In the genomic region with DNA sequence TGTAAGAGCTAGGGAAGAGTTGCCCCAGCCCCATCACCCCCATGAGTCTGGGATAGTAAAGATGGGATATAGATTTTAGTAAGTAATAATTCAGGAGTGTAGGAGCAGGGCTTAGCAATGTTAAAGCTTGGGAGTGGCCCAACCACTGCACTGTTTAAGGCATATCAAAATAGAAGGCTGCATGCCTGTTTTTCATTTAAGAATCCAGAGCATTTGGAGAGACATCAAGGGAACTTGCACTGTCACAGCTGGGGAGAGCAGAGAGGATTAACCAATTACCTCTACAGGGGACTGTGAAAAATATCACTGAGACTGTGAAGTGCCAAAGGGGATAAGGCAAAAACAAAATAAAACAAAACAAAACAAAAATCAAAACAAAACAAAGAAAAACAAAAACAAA, we compare ENCODE assay signal across 17 mouse cellular contexts.
A peak's percentile ranks its signal among the peaks of the same experiment; 100 is the strongest.
DNase-seq lines count a peak whose midpoint lies in the region; ATAC-seq lines count a peak whose summit lies in the region.
"Had no signal": no experiment of that assay in that cellular context is flagged by ENCODE, and none has a peak within 500 bp of the region (broad histone marks: within the 10 kb centered on the region; RNA-seq: fewer than 3 reads in every experiment).

No protein-coding gene starts in this region.

- peak; percentile 67; the same call in 1 of the 2 replicates for ATAC-seq in limb, embryonic 13.5 days (ENCODE audit: low FRiP score, low read depth)
- no peak for ATAC-seq in embryonic facial prominence, embryonic 14.5 days (ENCODE audit: low read depth)
- ATAC-seq: forebrain, embryonic 13.5 days; forebrain, embryonic 15.5 days; forebrain, postnatal 0 days had no signal

- H3K27me3 ChIP-seq in limb, embryonic 13.5 days = no peaks in the 10 kb centered on the region
- H3K27me3 ChIP-seq in limb, embryonic 10.5 days (ENCODE audit: low read depth, poor library complexity, severe bottlenecking) = no peaks in the 10 kb centered on the region
- H3K27me3 ChIP-seq in embryonic facial prominence, embryonic 14.5 days (replicated peaks; ENCODE audit: control insufficient read depth, insufficient read depth, low read length) = no peaks in the 10 kb centered on the region
- H3K27me3 ChIP-seq: embryonic facial prominence, embryonic 13.5 days; forebrain, embryonic 13.5 days; forebrain, embryonic 15.5 days had no signal

- no peak overlapping the region for H3K4me2 ChIP-seq in limb, embryonic 13.5 days (replicated peaks)
- H3K4me2 ChIP-seq in embryonic facial prominence, embryonic 14.5 days (ENCODE audit: low read depth, low read length) = no peak overlapping the region
- H3K4me2 ChIP-seq: embryonic facial prominence, embryonic 13.5 days; forebrain, embryonic 13.5 days; forebrain, embryonic 15.5 days had no signal

- no peak for DNase-seq in limb, embryonic 10.5 days (ENCODE audit: low spot score)
- DNase-seq in embryonic facial prominence, embryonic 14.5 days (ENCODE audit: low spot score) = peak; percentile 65
- DNase-seq in gastrocnemius, adult 8-10 months (ENCODE audit: low spot score in 2 of 2) = no peak
- no peak for DNase-seq in adrenal gland, postnatal 25 days
- DNase-seq: adrenal gland, adult 2 months; adrenal gland, postnatal 10 days; adrenal gland, postnatal 36 days; cerebellum, adult 11-12 months; cerebellum, adult 2 months; cerebellum, adult 9-10 months; cerebellum, postnatal 10 days; cerebellum, postnatal 25 days; forebrain, postnatal 0 days had no signal

- H3K4me3 ChIP-seq in limb, embryonic 13.5 days = no peak overlapping the region
- H3K4me3 ChIP-seq in limb, embryonic 10.5 days = no peak overlapping the region
- H3K4me3 ChIP-seq in embryonic facial prominence, embryonic 14.5 days (ENCODE audit: low read depth, low read length) = no peak overlapping the region
- H3K4me3 ChIP-seq: embryonic facial prominence, embryonic 13.5 days; forebrain, embryonic 13.5 days; forebrain, embryonic 15.5 days had no signal

- no peak overlapping the region for H3K9ac ChIP-seq in limb, embryonic 13.5 days
- no peak overlapping the region for H3K9ac ChIP-seq in embryonic facial prominence, embryonic 14.5 days (ENCODE audit: low read depth, low read length)
- H3K9ac ChIP-seq: embryonic facial prominence, embryonic 13.5 days; forebrain, embryonic 13.5 days; forebrain, embryonic 15.5 days; forebrain, postnatal 0 days had no signal

- H3K4me1 ChIP-seq in limb, embryonic 13.5 days = peaks cover 7% of the 10 kb centered on the region; the same call in 1 of the 2 replicates
- H3K4me1 ChIP-seq in limb, embryonic 10.5 days = 0 out of 2 replicates have a peak, but pooled peaks cover 7% of the 10 kb centered on the region
- H3K4me1 ChIP-seq in embryonic facial prominence, embryonic 14.5 days (ENCODE audit: control insufficient read depth, insufficient read depth, low read length) = peaks cover 6% of the 10 kb centered on the region; the same call in 1 of the 2 replicates
- H3K4me1 ChIP-seq: forebrain, embryonic 13.5 days; forebrain, embryonic 15.5 days had no signal

- H3K9me3 ChIP-seq in limb, embryonic 13.5 days = no peaks in the 10 kb centered on the region
- H3K9me3 ChIP-seq in limb, embryonic 10.5 days (replicated peaks) = no peaks in the 10 kb centered on the region
- H3K9me3 ChIP-seq in embryonic facial prominence, embryonic 14.5 days (ENCODE audit: control insufficient read depth, low read length) = no peaks in the 10 kb centered on the region
- H3K9me3 ChIP-seq: embryonic facial prominence, embryonic 13.5 days; forebrain, embryonic 13.5 days; forebrain, embryonic 15.5 days had no signal

- no peak overlapping the region for H3K27ac ChIP-seq in limb, embryonic 13.5 days
- no peak overlapping the region for H3K27ac ChIP-seq in limb, embryonic 10.5 days
- no peak overlapping the region for H3K27ac ChIP-seq in embryonic facial prominence, embryonic 14.5 days (replicated peaks; ENCODE audit: low read depth, low read length)
- H3K27ac ChIP-seq: embryonic facial prominence, embryonic 13.5 days; forebrain, embryonic 13.5 days; forebrain, embryonic 15.5 days had no signal

- H3K36me3 ChIP-seq in limb, embryonic 13.5 days = no peaks in the 10 kb centered on the region
- no peaks in the 10 kb centered on the region for H3K36me3 ChIP-seq in limb, embryonic 10.5 days
- H3K36me3 ChIP-seq in embryonic facial prominence, embryonic 14.5 days (ENCODE audit: control insufficient read depth, insufficient read depth, low read length) = no peaks in the 10 kb centered on the region
- H3K36me3 ChIP-seq: embryonic facial prominence, embryonic 13.5 days; forebrain, embryonic 15.5 days had no signal
